Mouse (Mus musculus) c-Kit-positive CD71-positive TER-119-negative erythroid progenitor cells, embryonic 14.5 days (primary cell): Measurements from ENCODE around the gene Lrmda.

Source experiments
- DNase-seq: peaks from one replicate; pipeline ENCODE4 v3.0.0-alpha.2; 2013; ENCODE audit warnings: low read depth

Lrmda gene

GRCm38 (mm10) chr14:22255458-22255857 is 235.9 kb downstream of the Lrmda start:
- DNase-seq: no peak

- DNase-seq: no peak
These were observed 236.8 kb downstream of the Lrmda start for GRCm38 (mm10) chr14:22256274-22256673.

- DNase-seq: no peak
These were observed 240.0 kb downstream of the Lrmda start for GRCm38 (mm10) chr14:22259376-22260032.

- no peak for DNase-seq
These were observed 240.5 kb downstream of the Lrmda start for GRCm38 (mm10) chr14:22260033-22260419.

- no peak for DNase-seq
These were observed 245.9 kb downstream of the Lrmda start for GRCm38 (mm10) chr14:22265229-22265905.

- DNase-seq: no peak
These were observed 250.3 kb downstream of the Lrmda start for GRCm38 (mm10) chr14:22269812-22270211.

GRCm38 (mm10) chr14:22278053-22278452 is 258.5 kb downstream of the Lrmda start:
- DNase-seq: no peak

- DNase-seq: no peak
These were observed 260.1 kb downstream of the Lrmda start for GRCm38 (mm10) chr14:22279591-22279990.

GRCm38 (mm10) chr14:22281630-22282029 is 262.1 kb downstream of the Lrmda start:
- no peak for DNase-seq

GRCm38 (mm10) chr14:22282847-22283246 is 263.3 kb downstream of the Lrmda start:
- DNase-seq: no peak

GRCm38 (mm10) chr14:22283722-22284121 is 264.2 kb downstream of the Lrmda start:
- DNase-seq: no peak

- DNase-seq: no peak
These were observed 265.5 kb downstream of the Lrmda start for GRCm38 (mm10) chr14:22284823-22285517.

- DNase-seq: no peak
These were observed 266.3 kb downstream of the Lrmda start for GRCm38 (mm10) chr14:22285826-22286225.

- DNase-seq: no peak
These were observed 268.7 kb downstream of the Lrmda start for GRCm38 (mm10) chr14:22288179-22288578.

GRCm38 (mm10) chr14:22289380-22289922 is 269.9 kb downstream of the Lrmda start:
- DNase-seq: no peak

GRCm38 (mm10) chr14:22294371-22294770 is 274.9 kb downstream of the Lrmda start:
- no peak for DNase-seq

- no peak for DNase-seq
These were observed 277.2 kb downstream of the Lrmda start for GRCm38 (mm10) chr14:22296655-22297239.

- DNase-seq: no peak
These were observed 287.2 kb downstream of the Lrmda start for GRCm38 (mm10) chr14:22306759-22307158.

- DNase-seq: no peak
These were observed 288.5 kb downstream of the Lrmda start for GRCm38 (mm10) chr14:22308059-22308458.

GRCm38 (mm10) chr14:22323058-22323457 is 303.5 kb downstream of the Lrmda start:
- DNase-seq: no peak

GRCm38 (mm10) chr14:22323530-22324292 is 304.2 kb downstream of the Lrmda start:
- DNase-seq: no peak
